Mouse (Mus musculus) mesoderm, embryonic 11.5 days (tissue): ENCODE measurements at regions not wholly inside any gene's neighbourhood (a gene's known extent, or its start where the extent isn't known, plus 50 kb on each side); places are given as distances from the start of the nearest gene placed in this dataset.

Experiments used
- DNase-seq: peaks from one replicate; pipeline ENCODE4 v3.0.0-alpha.2; 2012; ENCODE audit warnings: low read depth, low spot score

- DNase-seq = no peak
Measured at GRCm38 (mm10) chr1:89374271-89374670, 80.3 kb upstream of the Agap1 start.

- DNase-seq = no peak
Measured at GRCm38 (mm10) chr1:89382021-89382420, 72.6 kb upstream of the Agap1 start.

DNA sequence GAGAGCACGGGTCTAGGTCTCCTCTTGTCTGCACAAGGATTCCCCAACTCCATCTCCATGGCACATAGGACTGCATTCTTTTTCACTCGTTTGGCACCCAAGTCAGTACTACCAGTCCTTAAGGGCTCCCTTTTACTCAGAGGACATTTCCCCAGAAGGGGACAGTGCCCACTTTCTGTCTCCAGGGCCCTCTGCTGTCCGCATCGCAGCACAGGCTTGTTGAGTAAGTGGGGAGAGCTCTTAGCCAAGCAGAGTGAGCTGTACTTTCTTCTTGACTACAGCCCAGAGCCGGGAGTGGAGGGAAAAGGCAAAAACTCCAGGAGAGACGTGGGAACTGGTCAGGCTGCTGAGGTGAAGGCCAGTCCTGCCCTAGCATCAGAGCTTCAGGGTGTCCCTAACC is 69.5 kb upstream of the Agap1 start:
- DNase-seq = no peak

- no peak for DNase-seq
Measured at GRCm38 (mm10) chr1:89392711-89393110, 61.9 kb upstream of the Agap1 start.

DNA sequence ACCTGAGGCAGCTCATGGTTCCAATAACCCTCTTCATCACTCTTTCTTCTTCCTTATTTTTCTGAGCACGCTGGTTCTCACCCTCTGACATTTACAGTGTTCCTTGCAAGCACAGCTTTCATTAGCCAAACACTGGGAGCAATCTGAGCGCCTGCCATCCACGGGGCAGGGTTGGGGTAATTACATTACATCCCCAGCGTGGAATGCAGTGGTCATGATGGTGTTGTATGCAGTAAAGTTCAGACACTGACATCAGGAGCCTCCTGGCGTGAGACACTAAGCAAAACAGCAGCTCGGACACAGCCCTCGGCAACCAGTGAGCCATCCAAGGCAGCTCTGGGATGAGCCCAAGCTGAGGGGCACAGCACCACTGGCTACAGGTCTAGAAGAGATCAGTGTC is 60.1 kb upstream of the Agap1 start:
- DNase-seq = peak; percentile 15

GRCm38 (mm10) chr1:89400734-89401202 is 53.8 kb upstream of the Agap1 start:
- peak; percentile 80 for DNase-seq

- DNase-seq = no peak
Measured at GRCm38 (mm10) chr1:89402513-89403210, 51.9 kb upstream of the Agap1 start.

DNA sequence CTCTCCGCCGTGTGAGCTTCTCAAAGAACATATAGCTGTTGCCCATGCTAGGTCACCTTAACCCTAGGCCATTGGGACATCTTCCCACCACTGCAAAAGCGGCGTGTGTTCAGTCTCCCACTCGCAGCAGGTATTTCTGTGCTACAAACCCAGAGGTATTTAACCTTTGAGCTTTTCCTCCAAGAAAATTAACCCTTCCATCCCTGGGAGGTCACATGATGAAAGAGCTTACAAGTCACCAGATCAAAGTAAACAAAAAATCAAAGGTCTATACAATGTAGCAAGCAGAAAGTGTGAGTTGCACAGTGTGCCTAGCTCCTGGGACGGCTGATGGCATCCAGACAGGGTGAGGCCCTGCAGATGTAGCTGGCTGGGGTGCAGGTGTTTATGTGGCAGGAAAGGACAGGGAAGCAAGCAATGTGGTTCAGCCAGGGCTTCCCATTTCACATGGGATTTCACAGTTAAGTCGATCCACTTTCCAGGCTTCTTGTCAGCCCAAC is 51.0 kb upstream of the Agap1 start:
- no peak for DNase-seq
